Mouse (Mus musculus) kidney, postnatal 0 days (tissue): ENCODE measurements around the gene Usp20. TPM values are rescaled to one million over a fixed set of nuclear protein-coding genes. Genes with fewer than 3 reads are reported as not detected.

Experiments used
- ATAC-seq: fragments of 200-750 bp; cut with Nextera tagmentation; replicated peaks from 2 replicates; pipeline ENCODE4 v1.8.0; 2017; ENCODE audit warnings: low read depth, moderate number of reproducible peaks, moderate TSS enrichment, moderate library complexity; ENCODE audit not compliant: low FRiP score
- DNase-seq: peaks from one replicate; pipeline ENCODE4 v3.0.0-alpha.2; 2016; ENCODE audit warnings: low spot score
- H3K27ac ChIP-seq: fragments of 300-500 bp; sonication (generic); 2 replicates; pipeline ENCODE4 v1.5.1; 2014; ENCODE audit warnings: mild to moderate bottlenecking
- H3K27me3 ChIP-seq: fragments of 300-500 bp; sonication (generic); 2 replicates; pipeline ENCODE4 v1.6.1; 2014; ENCODE audit warnings: low read length, mixed read lengths; ENCODE audit not compliant: insufficient read depth
- H3K36me3 ChIP-seq: fragments of 300-500 bp; sonication (generic); 2 replicates; pipeline ENCODE4 v1.6.1; 2014; ENCODE audit warnings: low read length, mixed read lengths; ENCODE audit not compliant: insufficient read depth
- H3K4me1 ChIP-seq: fragments of 300-500 bp; sonication (generic); replicated peaks from 2 replicates; pipeline ENCODE4 v1.6.1; 2014; ENCODE audit warnings: antibody characterized with exemption, low read length, mixed read lengths; ENCODE audit not compliant: insufficient read depth
- H3K4me2 ChIP-seq: fragments of 300-500 bp; sonication (generic); 2 replicates; pipeline ENCODE4 v1.6.1; 2014; ENCODE audit warnings: mild to moderate bottlenecking, low read length, moderate library complexity, mixed read lengths
- H3K4me3 ChIP-seq: fragments of 300-500 bp; sonication (generic); replicated peaks from 2 replicates; pipeline ENCODE4 v1.5.1; 2014; ENCODE audit warnings: low read depth, low read length
- H3K9ac ChIP-seq: fragments of 300-500 bp; sonication (generic); 2 replicates; pipeline ENCODE4 v1.6.1; 2014; ENCODE audit warnings: low read depth, low read length
- H3K9me3 ChIP-seq: fragments of 300-500 bp; sonication (generic); replicated peaks from 2 replicates; pipeline ENCODE4 v1.6.1; 2016; ENCODE audit warnings: low read length, inconsistent platforms, mixed read lengths
- CTCF ChIP-seq: IDR thresholded peaks from 2 replicates; pipeline ENCODE4 v1.5.1; 2016; ENCODE audit warnings: antibody characterized with exemption, low read depth, mild to moderate bottlenecking, moderate library complexity
- WGBS: fragments of 180-500 bp; shearing (Covaris S2); extraction: QIAGEN DNeasy Blood & Tissue Kit; methylation state at CpG from one replicate; pipeline ENCODE4 v1.1.7; 2014; 5-methylcytosine and 5-hydroxymethylcytosine counted together
- polyA plus RNA-seq: library from polyadenylated mRNA; unstranded; fragments of >200 nt; fragmentation: Nextera tagmentation; extraction: Ambion mirVana; gene quantifications from 2 replicates; pipeline ENCODE4 v1.2.1, GENCODE M21; 2015

Gene Usp20
- polyA plus RNA-seq, 1 experiment from 2014 or later: 12.9 TPM

GRCm38 (mm10) chr2:31061868-31062628 is 80.0 kb downstream of the Usp20 start:
- H3K4me2 ChIP-seq: no peak overlapping the region
- no peak for TF ChIP-seq CTCF
- ATAC-seq: no peak
- H3K27me3 ChIP-seq: no peaks in the 10 kb centered on the region
- H3K9ac ChIP-seq: no peak overlapping the region
- H3K4me3 ChIP-seq: no peak overlapping the region
- no peak for DNase-seq
- 91% methylated on average over 10 of the region's 10 CpGs for WGBS
- H3K27ac ChIP-seq: no peak overlapping the region
- no peaks in the 10 kb centered on the region; the same call in 1 of the 2 replicates for H3K36me3 ChIP-seq
- no peaks in the 10 kb centered on the region for H3K4me1 ChIP-seq
- no peaks in the 10 kb centered on the region for H3K9me3 ChIP-seq

GRCm38 (mm10) chr2:31066019-31066789 is 84.1 kb downstream of the Usp20 start:
- WGBS: 85% methylated on average over 11 of the region's 11 CpGs
- no peak for TF ChIP-seq CTCF
- no peak overlapping the region for H3K4me2 ChIP-seq
- H3K9me3 ChIP-seq: no peaks in the 10 kb centered on the region
- H3K36me3 ChIP-seq: no peaks in the 10 kb centered on the region
- no peaks in the 10 kb centered on the region for H3K27me3 ChIP-seq
- ATAC-seq: no peak
- DNase-seq: no peak
- peaks cover 15% of the 10 kb centered on the region for H3K4me1 ChIP-seq
- no peak overlapping the region for H3K9ac ChIP-seq
- no peak overlapping the region for H3K27ac ChIP-seq
- H3K4me3 ChIP-seq: no peak overlapping the region

GRCm38 (mm10) chr2:31067059-31067595 is 85.0 kb downstream of the Usp20 start:
- Histone ChIP-seq H3K4me3 (no peak overlapping the region), H3K27me3 (no peaks in the 10 kb centered on the region), H3K4me1 (peaks cover 15% of the 10 kb centered on the region), H3K9ac (no peak overlapping the region), H3K4me2 (no peak overlapping the region), H3K36me3 (no peaks in the 10 kb centered on the region), H3K27ac (no peak overlapping the region), H3K9me3 (no peaks in the 10 kb centered on the region)
- DNase-seq (no peak), ATAC-seq (no peak)
- 81% methylated on average over 13 of the region's 13 CpGs for WGBS
- no peak for TF ChIP-seq CTCF

GRCm38 (mm10) chr2:31067696-31068245 is 85.7 kb downstream of the Usp20 start:
- Histone ChIP-seq H3K27me3 (no peaks in the 10 kb centered on the region), H3K36me3 (no peaks in the 10 kb centered on the region), H3K4me1 (peaks cover 15% of the 10 kb centered on the region), H3K4me3 (no peak overlapping the region), H3K9ac (no peak overlapping the region), H3K9me3 (no peaks in the 10 kb centered on the region), H3K4me2 (no peak overlapping the region), H3K27ac (peak overlapping the region; percentile 74)
- TF ChIP-seq CTCF: no peak
- ATAC-seq: no peak
- WGBS: 61% methylated on average over 7 of the region's 7 CpGs
- no peak for DNase-seq

GRCm38 (mm10) chr2:31068246-31069113 is 86.4 kb downstream of the Usp20 start:
- H3K9ac ChIP-seq: no peak overlapping the region
- no peak overlapping the region for H3K4me3 ChIP-seq
- 0 out of 2 replicates have a peak, but pooled peaks have one; percentile 46 for ATAC-seq
- no peaks in the 10 kb centered on the region for H3K9me3 ChIP-seq
- TF ChIP-seq CTCF: no peak
- 7% methylated on average over 13 of the region's 13 CpGs for WGBS
- H3K36me3 ChIP-seq: no peaks in the 10 kb centered on the region
- no peak overlapping the region for H3K4me2 ChIP-seq
- no peaks in the 10 kb centered on the region for H3K27me3 ChIP-seq
- peak overlapping the region; percentile 74 for H3K27ac ChIP-seq
- peaks cover 15% of the 10 kb centered on the region for H3K4me1 ChIP-seq
- DNase-seq: peak; percentile 88
